Mouse (Mus musculus): ENCODE results near the gene Sox5.

The Sox5 gene

DNA sequence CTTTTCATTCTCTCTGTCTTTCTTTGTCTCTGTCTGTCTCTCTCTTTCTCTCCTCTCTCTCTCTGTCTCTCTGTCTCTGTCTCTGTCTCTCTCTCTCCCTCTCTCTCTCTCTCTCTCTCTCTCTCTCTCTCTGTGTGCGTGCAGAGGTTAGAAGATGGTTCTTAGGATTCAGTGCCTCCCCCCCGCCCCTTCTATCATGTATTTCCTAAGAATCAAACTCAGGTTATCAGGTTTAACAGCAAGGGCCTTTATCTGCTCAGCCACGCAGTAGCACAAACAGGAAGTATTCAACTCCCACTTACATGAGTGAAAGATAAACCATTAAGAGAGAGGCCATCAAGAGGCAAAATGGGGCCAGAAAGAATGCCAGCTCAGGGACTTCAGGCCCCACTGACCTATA, 913.0 kb downstream of the Sox5 start:
- intact Hi-C loops (cut with DNase I): no loop called here

GRCm38 (mm10) chr6:143868155-143868685, 913.6 kb downstream of the Sox5 start:
- intact Hi-C loops (cut with DNase I): no loop called here

DNA sequence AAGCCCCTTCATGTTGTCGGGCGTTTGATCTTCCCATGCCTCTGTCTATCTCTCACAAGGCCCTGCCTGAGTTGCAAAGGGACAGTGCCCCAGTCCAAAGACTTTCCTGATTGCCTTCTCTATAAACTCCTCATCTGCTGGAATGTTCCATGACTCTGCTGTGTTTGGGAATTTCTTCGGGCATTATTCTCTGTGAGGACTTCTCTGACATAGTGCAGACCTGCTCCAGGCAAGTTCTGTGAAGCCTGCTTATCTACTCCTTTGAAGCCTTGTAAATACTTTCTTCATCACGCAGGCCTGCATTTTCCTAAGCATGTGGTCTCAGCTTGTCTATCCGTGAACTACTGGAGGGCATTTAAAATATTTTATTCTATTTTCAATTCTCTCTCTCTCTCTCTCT, 914.7 kb downstream of the Sox5 start:
- intact Hi-C loops (cut with DNase I): no loop called here

GRCm38 (mm10) chr6:143866566-143866965, 915.2 kb downstream of the Sox5 start:
- intact Hi-C loops (cut with DNase I): no loop called here

- intact Hi-C loops (cut with DNase I): no loop called here
These were observed 919.1 kb downstream of the Sox5 start for GRCm38 (mm10) chr6:143862611-143863110.

- intact Hi-C loops (cut with DNase I): no loop called here
These were observed 921.7 kb downstream of the Sox5 start for GRCm38 (mm10) chr6:143860036-143860435.

DNA sequence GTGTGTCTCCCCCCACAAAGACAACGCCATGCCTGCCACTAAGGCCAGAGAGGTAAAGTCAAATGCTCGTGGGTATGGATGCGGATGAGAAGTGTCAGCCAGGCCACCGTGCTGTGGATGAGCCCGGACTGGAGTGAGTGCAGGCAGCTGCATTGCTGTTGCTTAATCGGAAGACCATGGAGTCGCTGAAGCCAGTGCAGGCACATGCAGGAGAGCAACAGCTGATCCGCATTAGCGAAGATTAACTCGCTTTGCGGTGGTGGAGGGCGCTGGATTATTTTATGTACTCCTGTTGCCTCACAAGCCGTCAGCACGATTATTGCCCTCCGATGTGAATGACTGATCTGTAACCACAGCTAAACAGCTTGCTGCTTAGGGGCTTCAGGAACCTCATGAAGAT, 922.2 kb downstream of the Sox5 start:
- intact Hi-C loops (cut with DNase I): no loop called here

GRCm38 (mm10) chr6:143858551-143858950, 923.2 kb downstream of the Sox5 start:
- intact Hi-C loops (cut with DNase I): no loop called here

DNA sequence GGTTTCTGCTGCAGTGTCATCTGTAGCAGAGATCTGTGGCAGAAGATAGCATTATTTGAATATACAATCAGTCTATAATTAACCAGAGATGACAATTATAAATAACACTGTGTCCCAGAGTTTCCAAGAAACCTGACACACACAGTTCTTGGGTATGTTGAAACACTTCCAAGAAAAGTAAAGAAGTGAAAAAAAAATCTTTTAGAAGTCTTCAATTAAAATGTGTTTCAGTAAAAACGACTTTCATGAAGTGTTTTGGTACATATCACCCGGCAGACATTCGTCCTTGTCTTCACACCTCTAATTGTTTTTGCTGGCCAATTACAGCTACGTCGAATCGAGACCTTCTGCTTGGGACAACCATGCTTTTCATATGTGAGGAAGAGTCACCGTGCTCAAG, 924.4 kb downstream of the Sox5 start:
- intact Hi-C loops (cut with DNase I): no loop called here

GRCm38 (mm10) chr6:143855421-143855820, 926.4 kb downstream of the Sox5 start:
- intact Hi-C loops (cut with DNase I): no loop called here

DNA sequence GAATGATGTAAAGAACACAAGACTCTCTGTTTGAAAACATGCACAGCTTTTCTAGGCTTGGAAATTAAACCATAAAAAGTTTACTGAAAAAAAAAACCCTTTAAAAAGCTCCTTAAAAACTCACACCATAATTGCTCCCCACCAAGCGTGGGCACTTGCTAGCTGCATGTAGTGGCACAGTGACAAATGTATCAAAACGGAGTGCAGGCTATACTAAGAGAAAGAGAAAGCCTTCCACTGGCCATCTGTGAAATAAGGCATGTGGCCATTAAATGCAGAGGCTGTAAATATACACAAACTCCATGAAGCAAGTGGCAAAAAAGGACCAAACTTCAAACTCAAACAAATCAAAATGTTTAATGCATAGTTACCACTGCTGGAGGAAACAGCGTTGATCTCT, 927.7 kb downstream of the Sox5 start:
- intact Hi-C loops (cut with DNase I): no loop called here

GRCm38 (mm10) chr6:143845761-143846160, 936.0 kb downstream of the Sox5 start:
- intact Hi-C loops (cut with DNase I): no loop called here

DNA sequence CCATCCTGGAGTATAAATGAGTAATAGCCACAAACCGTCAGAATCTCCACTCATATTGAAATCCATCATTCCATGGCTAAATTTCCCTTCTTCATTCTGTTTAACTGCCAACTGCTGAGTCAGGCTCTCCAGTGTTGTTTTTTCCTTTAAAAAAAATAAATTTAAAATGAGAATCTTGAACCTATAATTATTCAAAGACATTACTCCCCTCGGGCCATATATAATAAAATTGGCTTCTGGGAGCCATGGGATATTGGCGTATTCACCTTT, 937.1 kb downstream of the Sox5 start:
- intact Hi-C loops (cut with DNase I): no loop called here

GRCm38 (mm10) chr6:143843933-143844700, 937.7 kb downstream of the Sox5 start:
- intact Hi-C loops (cut with DNase I): no loop called here

DNA sequence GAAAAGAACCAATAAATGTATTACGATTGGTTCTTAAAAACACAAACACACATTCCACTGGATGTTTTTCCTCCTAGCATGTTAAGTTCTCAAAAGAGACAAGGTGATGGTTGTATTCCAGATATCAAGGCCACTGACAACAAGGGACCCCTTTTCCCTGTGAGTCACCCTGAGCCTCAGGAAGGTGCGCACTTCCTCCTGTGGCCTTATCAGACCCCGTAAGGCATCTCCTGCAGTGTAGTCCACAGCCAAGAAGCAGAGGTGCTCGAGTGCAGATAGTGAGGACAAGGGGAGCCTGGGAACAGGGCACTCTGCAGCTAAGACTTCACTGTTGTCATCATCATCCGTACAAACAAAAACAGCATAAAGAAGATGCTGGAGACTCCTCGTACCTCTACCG, 939.8 kb downstream of the Sox5 start:
- intact Hi-C loops (cut with DNase I): no loop called here

DNA sequence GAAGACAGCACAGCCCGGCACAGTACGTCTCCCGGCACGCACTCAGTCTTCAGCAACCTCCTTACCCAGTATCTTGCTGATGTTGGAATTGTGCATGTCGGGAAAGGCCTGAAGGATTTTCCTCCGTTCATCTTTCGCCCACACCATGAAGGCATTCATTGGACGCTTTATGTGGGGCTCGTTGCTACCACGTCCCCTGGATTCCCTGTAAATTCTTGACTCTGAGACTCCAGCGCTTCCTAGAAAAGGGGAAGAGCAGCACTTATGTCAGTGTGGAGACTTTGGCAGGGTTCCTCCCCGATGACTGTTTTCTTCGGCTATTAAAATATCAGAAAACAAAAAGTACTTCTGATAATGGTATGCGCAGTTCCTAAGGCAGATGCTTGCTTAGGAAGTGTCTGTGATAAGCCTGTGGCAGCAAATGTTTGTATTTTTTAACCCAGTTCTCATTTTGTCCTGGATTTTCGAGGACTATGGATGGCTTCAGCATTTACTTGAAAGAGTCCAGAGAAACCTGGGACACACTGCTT, 940.6 kb downstream of the Sox5 start:
- intact Hi-C loops (cut with DNase I): no loop called here

- intact Hi-C loops (cut with DNase I): no loop called here
These were observed 943.2 kb downstream of the Sox5 start for GRCm38 (mm10) chr6:143838384-143839076.

DNA sequence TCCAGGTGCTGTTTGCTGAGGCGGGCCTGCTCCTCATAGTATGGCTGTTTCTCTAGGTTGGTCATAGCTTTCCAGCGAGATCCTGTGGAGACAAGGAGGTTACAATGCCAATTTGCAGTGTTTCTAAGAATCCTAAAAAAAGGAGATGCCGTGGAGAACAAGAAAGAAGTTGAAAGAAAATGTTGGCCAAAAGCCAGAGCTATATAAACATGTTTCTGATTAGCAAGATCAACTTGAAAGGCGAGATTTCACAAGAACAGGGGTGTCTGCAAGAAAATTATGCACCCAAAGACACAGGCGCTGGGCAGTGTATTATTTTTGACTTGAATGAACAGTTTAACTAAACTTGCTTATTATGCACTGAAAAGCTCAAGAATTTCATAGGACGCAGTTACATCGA, 946.4 kb downstream of the Sox5 start:
- intact Hi-C loops (cut with DNase I): no loop called here

DNA sequence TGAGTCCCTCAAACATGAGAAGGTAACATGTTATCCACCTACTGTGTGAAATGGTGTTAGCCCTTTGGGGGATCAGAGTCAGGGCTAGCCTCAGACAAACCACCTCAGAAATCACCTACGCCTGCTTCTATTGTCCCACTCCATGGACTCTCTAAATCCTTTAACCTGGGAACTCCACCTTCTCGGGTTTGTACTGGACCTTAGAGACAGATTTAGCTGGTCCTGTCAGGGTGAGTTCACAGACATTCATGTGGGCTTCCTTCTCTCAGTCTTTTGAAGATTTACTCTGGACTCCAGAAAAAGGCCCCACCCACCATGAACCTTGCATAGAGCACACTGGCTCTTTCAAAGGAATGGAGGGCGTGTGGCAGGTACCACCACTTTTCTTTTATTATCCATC, 947.8 kb downstream of the Sox5 start:
- intact Hi-C loops (cut with DNase I): no loop called here

- intact Hi-C loops (cut with DNase I): no loop called here
These were observed 948.6 kb downstream of the Sox5 start for GRCm38 (mm10) chr6:143833182-143833558.

- intact Hi-C loops (cut with DNase I): no loop called here
These were observed 949.1 kb downstream of the Sox5 start for GRCm38 (mm10) chr6:143832483-143833181.

DNA sequence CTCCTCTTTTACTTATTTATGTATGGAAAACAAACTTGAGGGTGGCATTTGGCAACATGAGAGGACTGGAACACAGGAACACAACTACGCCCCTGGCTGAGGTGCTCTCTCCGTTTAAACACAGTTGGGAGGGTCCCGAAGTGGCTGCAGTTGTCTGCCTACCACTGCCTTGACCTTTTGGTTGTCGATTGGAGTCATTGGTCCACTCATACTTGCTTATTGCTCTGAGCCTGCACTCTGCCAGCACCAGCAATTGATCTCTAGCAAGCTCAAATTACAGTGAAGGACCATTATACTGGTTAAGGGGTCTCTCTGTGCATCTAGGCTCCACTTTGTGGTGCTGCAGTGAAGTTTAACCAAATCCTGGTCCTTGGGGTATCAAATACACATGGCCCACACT, 950.5 kb downstream of the Sox5 start:
- intact Hi-C loops (cut with DNase I): no loop called here
